Mouse (Mus musculus): ENCODE data around the gene Stx18.

GRCm38 (mm10) chr5:38119268-38119667 lies 80.7 kb downstream of the Stx18 start:
- TF ChIP-seq CTCF (conservative IDR thresholded peaks at IDR 0.05; ENCODE audit: insufficient read depth, insufficient read length, low read depth, low read length): no peak
- TF ChIP-seq POLR2A (IDR thresholded peaks at IDR 0.05; ENCODE audit: low read depth, low read length): no peak
